Mouse (Mus musculus): ENCODE results near the gene Il20ra. TPM values are rescaled to one million over a fixed set of nuclear protein-coding genes. Genes with fewer than 3 reads are reported as not detected.

The Il20ra gene
- polyA plus RNA-seq, 1 experiment, result not detected

DNA sequence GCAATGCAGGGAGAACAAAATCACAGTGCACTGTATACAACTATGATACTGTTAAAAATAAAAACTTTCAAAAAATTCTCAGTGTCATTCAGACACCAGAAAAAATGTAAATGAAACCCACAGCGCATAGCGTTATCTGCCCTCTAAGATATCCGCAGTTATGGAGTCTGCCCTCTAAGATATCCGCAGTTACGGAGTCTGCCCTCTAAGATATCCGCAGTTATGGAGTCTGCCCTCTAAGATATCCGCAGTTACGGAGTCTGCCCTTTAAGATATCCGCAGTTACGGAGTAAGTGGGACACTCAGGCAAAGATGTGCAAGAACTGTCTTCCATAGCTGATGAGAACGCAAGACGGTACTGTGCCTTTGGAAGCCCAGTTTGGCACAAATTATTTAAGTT, 4.6 kb upstream of the Il20ra start:
- Histone ChIP-seq H3K79me3 (ENCODE audit: low read depth) (no peaks in the 10 kb centered on the region), H3K79me2 (ENCODE audit: control insufficient read depth, insufficient read depth) (no peaks in the 10 kb centered on the region), H3K4me3 (ENCODE audit: insufficient read depth, poor library complexity, severe bottlenecking) (no peak overlapping the region), H3K27me3 (ENCODE audit: control insufficient read depth, insufficient read depth, insufficient read length) (peaks cover 9% of the 10 kb centered on the region), H3ac (ENCODE audit: control insufficient read depth, insufficient read length, low read depth) (no peak overlapping the region), H3K36me3 (ENCODE audit: control insufficient read depth, insufficient read depth) (no peaks in the 10 kb centered on the region)
- TF ChIP-seq USF1 (IDR thresholded peaks at IDR 0.05; ENCODE audit: low read depth) (no peak), CTCF (IDR thresholded peaks at IDR 0.05; ENCODE audit: control insufficient read depth, insufficient read depth, insufficient read length) (no peak), MAX (IDR thresholded peaks at IDR 0.05) (no peak), MYOG (IDR thresholded peaks at IDR 0.05; ENCODE audit: control insufficient read depth, extremely low read depth, insufficient read length) (no peak), CEBPB (IDR thresholded peaks at IDR 0.05; ENCODE audit: low read depth) (no peak), FOSL1 (IDR thresholded peaks at IDR 0.05; ENCODE audit: insufficient read depth, low read length, poor library complexity, severe bottlenecking) (no peak), MYOD1 (IDR thresholded peaks at IDR 0.05; ENCODE audit: control insufficient read depth, insufficient read length, low read depth) (no peak)

DNA sequence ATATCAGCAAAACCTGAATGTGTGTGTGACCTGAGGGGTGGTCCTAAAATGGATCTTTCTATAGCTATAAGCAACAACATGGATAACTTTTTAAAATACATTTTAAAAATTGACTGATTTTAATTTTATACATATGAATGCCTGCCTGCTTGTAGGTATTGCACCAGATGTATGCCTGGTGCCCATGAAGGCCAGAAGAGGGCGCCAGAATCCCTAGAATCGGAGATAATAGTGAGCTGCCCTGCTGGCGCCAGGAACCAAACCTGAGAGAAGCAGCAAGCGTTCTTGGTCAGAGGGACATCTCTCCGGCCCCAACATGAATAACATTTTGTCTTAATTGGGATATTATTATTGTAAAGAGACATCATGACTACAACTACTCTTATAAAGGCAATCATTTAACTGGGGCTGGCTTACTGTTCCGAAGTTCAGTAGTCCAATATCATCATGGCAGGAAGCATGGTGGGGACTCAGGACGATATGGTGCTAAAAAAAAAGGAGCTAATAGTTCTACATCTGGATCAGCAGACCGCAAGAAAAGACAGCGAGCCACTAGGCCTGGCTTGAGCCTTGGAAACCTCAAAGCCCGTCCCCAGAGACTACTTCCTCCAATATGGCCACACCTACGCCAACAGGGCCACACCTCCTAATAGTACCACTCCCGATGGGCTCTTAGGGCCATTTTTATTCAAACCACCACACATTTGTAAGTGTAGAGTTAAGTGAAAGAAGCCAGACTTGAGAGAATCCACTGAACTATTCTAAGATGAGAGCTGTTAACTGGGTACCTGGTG, 3.9 kb upstream of the Il20ra start:
- TF ChIP-seq CTCF (IDR thresholded peaks at IDR 0.05; ENCODE audit: control insufficient read depth, insufficient read depth, insufficient read length) (peak; percentile 37), MYOG (IDR thresholded peaks at IDR 0.05; ENCODE audit: control insufficient read depth, extremely low read depth, insufficient read length) (no peak)
- Histone ChIP-seq H3ac (ENCODE audit: control insufficient read depth, insufficient read length, low read depth) (no peak overlapping the region), H3K79me3 (ENCODE audit: low read depth) (no peaks in the 10 kb centered on the region), H3K36me3 (ENCODE audit: control insufficient read depth, insufficient read depth) (no peaks in the 10 kb centered on the region), H3K4me3 (ENCODE audit: insufficient read depth, poor library complexity, severe bottlenecking) (no peak overlapping the region), H3K27me3 (ENCODE audit: control insufficient read depth, insufficient read depth, insufficient read length) (peaks cover 10% of the 10 kb centered on the region), H3K79me2 (ENCODE audit: control insufficient read depth, insufficient read depth) (no peaks in the 10 kb centered on the region)

DNA sequence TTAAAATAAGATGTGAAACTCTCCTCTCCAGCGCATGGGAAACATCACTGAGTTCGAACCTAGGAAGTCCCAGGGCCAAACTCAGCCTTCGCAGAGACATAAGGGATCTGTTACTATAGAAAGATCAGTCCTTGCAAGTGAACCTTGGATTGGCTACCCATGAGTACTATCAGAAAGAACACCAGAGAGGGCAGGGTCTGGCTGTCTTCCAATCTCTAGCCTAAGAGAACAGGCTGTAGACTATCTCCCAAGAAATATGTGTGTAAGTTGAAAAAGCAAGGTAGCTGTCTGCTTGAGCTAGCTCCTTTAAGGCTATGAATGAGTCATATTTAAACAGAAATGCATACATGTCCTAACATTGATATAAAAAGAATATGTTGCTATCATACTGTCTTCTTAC, 1.4 kb upstream of the Il20ra start:
- TF ChIP-seq FOSL1 (IDR thresholded peaks at IDR 0.05; ENCODE audit: insufficient read depth, low read length, poor library complexity, severe bottlenecking) (no peak), CEBPB (IDR thresholded peaks at IDR 0.05; ENCODE audit: low read depth) (no peak), CTCF (IDR thresholded peaks at IDR 0.05; ENCODE audit: control insufficient read depth, insufficient read depth, insufficient read length) (no peak), USF1 (IDR thresholded peaks at IDR 0.05; ENCODE audit: low read depth) (no peak)
- H3K79me3 ChIP-seq (ENCODE audit: low read depth), result no peaks in the 10 kb centered on the region

DNA sequence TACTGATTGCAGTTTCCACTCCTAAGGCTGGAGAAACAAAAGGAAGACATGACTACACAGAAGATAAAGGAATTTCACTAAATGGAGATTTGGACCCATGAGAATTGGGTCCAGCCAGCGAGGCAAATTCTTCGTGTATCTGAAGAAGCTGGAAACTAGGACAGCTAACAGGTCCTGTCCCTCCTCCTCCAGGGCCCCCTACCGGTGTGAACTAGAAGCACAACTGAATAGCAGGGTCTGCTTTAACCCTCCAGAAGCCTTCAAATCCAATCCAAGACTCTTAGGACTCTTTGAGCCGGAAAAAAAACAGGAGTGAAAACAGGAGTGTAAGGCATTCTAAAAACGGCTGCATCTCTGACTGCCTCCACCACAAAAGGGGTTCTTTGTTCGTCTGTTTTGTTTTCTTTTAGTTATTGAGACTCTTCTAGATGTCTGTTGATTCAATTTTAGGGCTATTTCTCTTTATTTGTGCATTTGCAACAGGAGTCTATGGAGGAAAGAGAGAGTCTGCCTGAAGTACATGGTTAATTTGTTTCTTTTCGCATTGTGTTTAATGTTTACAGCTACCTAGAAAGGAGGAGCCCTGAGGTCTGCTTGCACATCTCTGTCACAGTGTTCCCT, 709 bp upstream of the Il20ra start:
- no peak overlapping the region for H3K4me3 ChIP-seq (ENCODE audit: insufficient read depth, poor library complexity, severe bottlenecking)
- peaks cover 14% of the 10 kb centered on the region for H3K27me3 ChIP-seq (ENCODE audit: control insufficient read depth, insufficient read depth, insufficient read length)
- TF ChIP-seq MYOD1 (IDR thresholded peaks at IDR 0.05; ENCODE audit: control insufficient read depth, insufficient read length, low read depth) (no peak), FOSL1 (IDR thresholded peaks at IDR 0.05; ENCODE audit: insufficient read depth, low read length, poor library complexity, severe bottlenecking) (no peak), USF1 (IDR thresholded peaks at IDR 0.05; ENCODE audit: low read depth) (no peak), MYOG (IDR thresholded peaks at IDR 0.05; ENCODE audit: control insufficient read depth, extremely low read depth, insufficient read length) (no peak), CTCF (IDR thresholded peaks at IDR 0.05; ENCODE audit: control insufficient read depth, insufficient read depth, insufficient read length) (no peak), MAX (IDR thresholded peaks at IDR 0.05) (no peak), CEBPB (IDR thresholded peaks at IDR 0.05; ENCODE audit: low read depth) (no peak)
- H3K79me3 ChIP-seq (ENCODE audit: low read depth), result no peaks in the 10 kb centered on the region
- H3ac ChIP-seq (ENCODE audit: control insufficient read depth, insufficient read length, low read depth), result no peak overlapping the region
- H3K79me2 ChIP-seq (ENCODE audit: control insufficient read depth, insufficient read depth), result no peaks in the 10 kb centered on the region
- H3K36me3 ChIP-seq (ENCODE audit: control insufficient read depth, insufficient read depth), result no peaks in the 10 kb centered on the region

More for the DNA sequence above, 1.4 kb upstream of the Il20ra start:
- H3ac ChIP-seq (ENCODE audit: control insufficient read depth, insufficient read length, low read depth), result no peak overlapping the region
- no peak overlapping the region for H3K4me3 ChIP-seq (ENCODE audit: insufficient read depth, poor library complexity, severe bottlenecking)
- peaks cover 12% of the 10 kb centered on the region for H3K27me3 ChIP-seq (ENCODE audit: control insufficient read depth, insufficient read depth, insufficient read length)
- no peaks in the 10 kb centered on the region for H3K79me2 ChIP-seq (ENCODE audit: control insufficient read depth, insufficient read depth)
- no peaks in the 10 kb centered on the region for H3K36me3 ChIP-seq (ENCODE audit: control insufficient read depth, insufficient read depth)

DNA sequence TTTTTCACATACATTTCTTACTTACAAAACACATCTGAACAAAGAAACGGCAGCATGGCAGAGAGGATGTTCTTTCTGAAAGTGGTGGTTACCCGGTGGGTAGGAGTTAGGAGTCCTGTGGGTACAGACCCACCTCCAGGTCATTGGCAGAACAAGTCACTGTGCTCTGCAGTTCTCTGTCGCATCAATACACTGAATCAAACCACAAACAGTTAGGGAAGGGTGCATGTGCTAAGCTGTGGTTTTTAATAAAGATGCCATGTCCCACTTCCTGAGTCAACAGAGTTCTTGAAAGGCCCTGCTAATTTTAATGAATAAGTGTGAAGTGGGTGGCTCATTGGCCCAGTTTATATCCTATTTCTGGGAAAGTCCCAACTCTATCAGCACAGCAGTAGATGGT, 6.3 kb downstream of the Il20ra start:
- H3ac ChIP-seq (ENCODE audit: control insufficient read depth, insufficient read length, low read depth), result no peak overlapping the region
- no peaks in the 10 kb centered on the region for H3K79me2 ChIP-seq (ENCODE audit: control insufficient read depth, insufficient read depth)
- no peaks in the 10 kb centered on the region for H3K36me3 ChIP-seq (ENCODE audit: control insufficient read depth, insufficient read depth)
- no peak overlapping the region for H3K4me3 ChIP-seq (ENCODE audit: insufficient read depth, poor library complexity, severe bottlenecking)
- H3K27me3 ChIP-seq (ENCODE audit: control insufficient read depth, insufficient read depth, insufficient read length), result peaks cover 18% of the 10 kb centered on the region
- no peaks in the 10 kb centered on the region for H3K79me3 ChIP-seq (ENCODE audit: low read depth)
- TF ChIP-seq CEBPB (IDR thresholded peaks at IDR 0.05; ENCODE audit: low read depth), result no peak

DNA sequence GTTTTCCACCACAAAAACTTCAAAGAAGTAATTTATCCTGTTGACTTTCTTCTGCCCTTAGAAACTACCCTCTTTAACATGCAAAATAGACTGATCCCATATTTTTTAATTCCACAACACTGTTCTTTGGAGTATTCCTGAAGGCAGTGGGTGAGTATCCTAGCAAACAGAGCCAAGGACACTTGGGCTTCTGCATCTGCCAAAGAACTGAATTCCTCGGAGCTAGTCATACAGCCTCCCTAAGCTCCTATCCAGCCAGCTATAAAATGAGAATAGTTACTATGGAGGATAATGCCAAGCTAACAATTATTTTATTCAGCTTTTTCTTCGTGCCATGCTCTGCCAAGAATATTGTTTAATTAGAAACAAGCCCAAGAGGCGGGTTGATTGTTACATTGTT, 9.9 kb downstream of the Il20ra start:
- Histone ChIP-seq H3ac (ENCODE audit: control insufficient read depth, insufficient read length, low read depth) (no peak overlapping the region), H3K4me3 (ENCODE audit: insufficient read depth, poor library complexity, severe bottlenecking) (no peak overlapping the region), H3K79me3 (ENCODE audit: low read depth) (no peaks in the 10 kb centered on the region), H3K36me3 (ENCODE audit: control insufficient read depth, insufficient read depth) (no peaks in the 10 kb centered on the region), H3K79me2 (ENCODE audit: control insufficient read depth, insufficient read depth) (no peaks in the 10 kb centered on the region), H3K27me3 (ENCODE audit: control insufficient read depth, insufficient read depth, insufficient read length) (peaks cover 15% of the 10 kb centered on the region)
- TF ChIP-seq MYOG (IDR thresholded peaks at IDR 0.05; ENCODE audit: control insufficient read depth, extremely low read depth, insufficient read length) (no peak), CEBPB (IDR thresholded peaks at IDR 0.05; ENCODE audit: low read depth) (no peak), FOSL1 (IDR thresholded peaks at IDR 0.05; ENCODE audit: insufficient read depth, low read length, poor library complexity, severe bottlenecking) (no peak), CTCF (IDR thresholded peaks at IDR 0.05; ENCODE audit: control insufficient read depth, insufficient read depth, insufficient read length) (no peak), MAX (IDR thresholded peaks at IDR 0.05) (no peak), USF1 (IDR thresholded peaks at IDR 0.05; ENCODE audit: low read depth) (no peak), MYOD1 (IDR thresholded peaks at IDR 0.05; ENCODE audit: control insufficient read depth, insufficient read length, low read depth) (no peak)

All from C2C12 (cell line).